Mouse (Mus musculus): ENCODE data around the gene Gm5741. TPM values are rescaled to one million over a fixed set of nuclear protein-coding genes. Genes with fewer than 3 reads are reported as not detected.

The Gm5741 gene
- total and polyA plus RNA-seq, 3 experiments: 1.0 to 1.8 TPM; not detected in 1

GRCm38 (mm10) chr8:85029271-85029670 lies 38.5 kb downstream of the Gm5741 start:
- Histone ChIP-seq H3K4me3 (ENCODE audit: low read depth, low read length) (peak overlapping the region; percentile 95; the same call in 1 of the 2 replicates), H3K36me3 (replicated peaks) (peaks cover 61% of the 10 kb centered on the region), H3K4me1 (ENCODE audit: insufficient read depth, low read depth, low read length) (peaks cover 68% of the 10 kb centered on the region), H3K27me3 (ENCODE audit: insufficient read depth, low read length) (no peaks in the 10 kb centered on the region), H3K9me3 (replicated peaks) (no peaks in the 10 kb centered on the region)
- TF ChIP-seq POLR2AphosphoS5 (IDR thresholded peaks at IDR 0.05; ENCODE audit: insufficient replicate concordance, low read depth, low read length): no peak
- no peak for TF ChIP-seq GATA1 (IDR thresholded peaks at IDR 0.05; ENCODE audit: borderline replicate concordance, low read length)
- no peak for TF ChIP-seq TAL1 (conservative IDR thresholded peaks at IDR 0.05; ENCODE audit: low read depth, low read length)
- TF ChIP-seq GATA2 (IDR thresholded peaks at IDR 0.05; ENCODE audit: borderline replicate concordance, low read depth, low read length): no peak
- TF ChIP-seq CTCF (IDR thresholded peaks at IDR 0.05; ENCODE audit: low read depth, low read length): no peak
- ATAC-seq (ENCODE audit: extremely low read depth, insufficient number of reproducible peaks, low FRiP score, poor library complexity, severe bottlenecking) (no peak), DNase-seq (ENCODE audit: low spot score) (no peak)

- ATAC-seq (ENCODE audit: extremely low read depth, insufficient number of reproducible peaks, low FRiP score, poor library complexity, severe bottlenecking) (no peak), DNase-seq (ENCODE audit: low spot score) (no peak)
- Histone ChIP-seq H3K9me3 (replicated peaks) (no peaks in the 10 kb centered on the region), H3K4me1 (ENCODE audit: insufficient read depth, low read depth, low read length) (peaks cover 69% of the 10 kb centered on the region), H3K27me3 (ENCODE audit: insufficient read depth, low read length) (no peaks in the 10 kb centered on the region), H3K4me3 (ENCODE audit: low read depth, low read length) (peak overlapping the region; percentile 95), H3K36me3 (replicated peaks) (peaks cover 61% of the 10 kb centered on the region)
- TF ChIP-seq CTCF (IDR thresholded peaks at IDR 0.05; ENCODE audit: low read depth, low read length): no peak
- no peak for TF ChIP-seq GATA1 (IDR thresholded peaks at IDR 0.05; ENCODE audit: borderline replicate concordance, low read length)
- TF ChIP-seq TAL1 (conservative IDR thresholded peaks at IDR 0.05; ENCODE audit: low read depth, low read length): no peak
- no peak for TF ChIP-seq GATA2 (IDR thresholded peaks at IDR 0.05; ENCODE audit: borderline replicate concordance, low read depth, low read length)
- no peak for TF ChIP-seq POLR2AphosphoS5 (IDR thresholded peaks at IDR 0.05; ENCODE audit: insufficient replicate concordance, low read depth, low read length)
These were observed 39.9 kb downstream of the Gm5741 start for GRCm38 (mm10) chr8:85027922-85028321.

- peaks cover 68% of the 10 kb centered on the region for H3K4me1 ChIP-seq (ENCODE audit: insufficient read depth, low read depth, low read length)
- H3K36me3 ChIP-seq (replicated peaks): peaks cover 59% of the 10 kb centered on the region
- no peak for TF ChIP-seq GATA1 (IDR thresholded peaks at IDR 0.05; ENCODE audit: borderline replicate concordance, low read length)
- no peak for TF ChIP-seq TAL1 (conservative IDR thresholded peaks at IDR 0.05; ENCODE audit: low read depth, low read length)
- TF ChIP-seq GATA2 (IDR thresholded peaks at IDR 0.05; ENCODE audit: borderline replicate concordance, low read depth, low read length): no peak
- no peak for TF ChIP-seq CTCF (IDR thresholded peaks at IDR 0.05; ENCODE audit: low read depth, low read length)
- no peaks in the 10 kb centered on the region for H3K27me3 ChIP-seq (ENCODE audit: insufficient read depth, low read length)
- no peak for DNase-seq (ENCODE audit: low spot score)
- peak overlapping the region; percentile 95 for H3K4me3 ChIP-seq (ENCODE audit: low read depth, low read length)
- no peak for ATAC-seq (ENCODE audit: extremely low read depth, insufficient number of reproducible peaks, low FRiP score, poor library complexity, severe bottlenecking)
- H3K9me3 ChIP-seq (replicated peaks): no peaks in the 10 kb centered on the region
These were observed 40.3 kb downstream of the Gm5741 start for GRCm38 (mm10) chr8:85027516-85027855.

DNA sequence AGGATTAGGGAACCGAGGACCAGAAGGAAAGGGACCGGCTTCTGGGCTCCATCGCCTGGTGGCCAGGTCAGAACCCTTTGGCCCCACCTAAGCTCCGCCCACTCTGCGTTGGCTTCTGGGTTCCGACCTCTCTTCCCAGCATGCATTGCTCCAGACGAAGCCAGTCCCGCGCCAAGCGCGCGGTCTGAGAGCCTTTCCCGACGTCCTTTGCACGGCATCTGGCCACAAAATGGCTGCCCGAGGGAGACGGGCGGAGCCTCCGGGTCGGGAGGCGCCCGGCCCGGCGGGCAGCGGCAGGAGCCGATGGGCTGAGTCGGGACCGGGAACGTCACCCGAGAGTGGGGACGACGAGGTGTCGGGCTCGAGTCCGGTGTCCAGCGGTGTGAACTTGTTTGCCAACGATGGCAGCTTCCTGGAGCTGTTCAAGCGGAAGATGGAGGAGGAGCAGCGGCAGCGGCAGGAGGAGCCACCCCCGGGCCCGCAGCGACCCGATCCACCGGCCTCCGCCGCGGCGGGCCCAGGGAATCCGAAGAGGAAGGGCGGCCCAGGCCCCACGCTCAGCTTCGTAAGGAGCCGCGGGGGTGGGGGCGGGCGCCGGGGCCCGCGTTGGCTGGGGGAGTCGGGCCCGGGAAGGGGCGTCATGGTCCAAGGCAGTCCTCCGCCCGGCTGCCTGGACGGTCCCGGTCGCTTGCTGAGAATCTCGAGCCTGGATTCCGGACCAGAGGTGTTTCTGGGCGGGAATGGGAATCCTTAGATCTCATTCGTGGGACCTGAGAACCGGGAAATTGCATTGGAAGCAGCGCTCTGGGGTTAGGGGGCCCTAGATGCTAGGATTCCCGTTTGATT lies 40.9 kb downstream of the Gm5741 start, which contains the start of gene Trir:
Gene Trir, plus strand, starts transcription at position 154 of the 846 bp plus-strand sequence.
- H3K9me3 ChIP-seq (replicated peaks): no peaks in the 10 kb centered on the region
- peak within 1 kb of the TSS; percentile 95 for H3K4me3 ChIP-seq (ENCODE audit: low read depth, low read length)
- no peak for TF ChIP-seq POLR2AphosphoS5 (IDR thresholded peaks at IDR 0.05; ENCODE audit: insufficient replicate concordance, low read depth, low read length)
- no peak for TF ChIP-seq GATA2 (IDR thresholded peaks at IDR 0.05; ENCODE audit: borderline replicate concordance, low read depth, low read length)
- TF ChIP-seq TAL1 (conservative IDR thresholded peaks at IDR 0.05; ENCODE audit: low read depth, low read length): no peak
- no peak for TF ChIP-seq CTCF (IDR thresholded peaks at IDR 0.05; ENCODE audit: low read depth, low read length)
- TF ChIP-seq GATA1 (IDR thresholded peaks at IDR 0.05; ENCODE audit: borderline replicate concordance, low read length): no peak
- ATAC-seq (ENCODE audit: extremely low read depth, insufficient number of reproducible peaks, low FRiP score, poor library complexity, severe bottlenecking) (peak; percentile 70), DNase-seq (ENCODE audit: low spot score) (peak; percentile 87)
- H3K4me1 ChIP-seq (ENCODE audit: insufficient read depth, low read depth, low read length): peaks cover 70% of the 10 kb centered on the region
- H3K27me3 ChIP-seq (ENCODE audit: insufficient read depth, low read length): no peaks in the 10 kb centered on the region
- H3K36me3 ChIP-seq (replicated peaks): peaks cover 59% of the 10 kb centered on the region

GRCm38 (mm10) chr8:85025098-85025932 lies 42.5 kb downstream of the Gm5741 start, which contains the start of gene Asna1:
Asna1 (minus strand) TSS chr8:85025281.
- H3K27me3 ChIP-seq (ENCODE audit: insufficient read depth, low read length): no peaks in the 10 kb centered on the region
- peak within 1 kb of the TSS; percentile 88 for H3K4me3 ChIP-seq (ENCODE audit: low read depth, low read length)
- TF ChIP-seq GATA2 (IDR thresholded peaks at IDR 0.05; ENCODE audit: borderline replicate concordance, low read depth, low read length) (no peak), POLR2AphosphoS5 (IDR thresholded peaks at IDR 0.05; ENCODE audit: insufficient replicate concordance, low read depth, low read length) (no peak), TAL1 (conservative IDR thresholded peaks at IDR 0.05; ENCODE audit: low read depth, low read length) (no peak), GATA1 (IDR thresholded peaks at IDR 0.05; ENCODE audit: borderline replicate concordance, low read length) (no peak), CTCF (IDR thresholded peaks at IDR 0.05; ENCODE audit: low read depth, low read length) (no peak)
- peak; percentile 82 for ATAC-seq (ENCODE audit: extremely low read depth, insufficient number of reproducible peaks, low FRiP score, poor library complexity, severe bottlenecking)
- H3K4me1 ChIP-seq (ENCODE audit: insufficient read depth, low read depth, low read length): peaks cover 62% of the 10 kb centered on the region
- peaks cover 60% of the 10 kb centered on the region for H3K36me3 ChIP-seq (replicated peaks)
- DNase-seq (ENCODE audit: low spot score): peak; percentile 90
- no peaks in the 10 kb centered on the region for H3K9me3 ChIP-seq (replicated peaks)

DNA sequence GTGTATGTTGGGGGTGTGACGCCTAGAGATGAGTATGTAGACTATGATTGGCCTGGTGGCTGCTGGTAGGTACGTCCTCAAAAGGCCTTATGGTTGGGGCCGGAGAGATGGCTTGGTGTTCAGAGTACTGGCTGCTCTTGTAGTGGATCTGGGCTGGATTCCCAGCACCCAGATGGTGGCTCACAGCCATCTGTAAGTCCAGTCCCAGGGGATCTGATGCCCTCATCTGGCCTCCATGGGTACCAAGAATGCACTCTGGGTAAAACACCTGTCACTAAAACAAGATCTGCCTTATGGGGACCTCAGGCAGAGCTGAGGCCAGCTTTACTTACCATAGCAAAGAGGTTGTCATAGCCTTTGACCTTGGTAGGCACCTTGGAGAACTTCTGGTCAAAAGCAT lies 43.9 kb downstream of the Gm5741 start:
- TF ChIP-seq GATA1 (IDR thresholded peaks at IDR 0.05; ENCODE audit: borderline replicate concordance, low read length) (no peak), TAL1 (conservative IDR thresholded peaks at IDR 0.05; ENCODE audit: low read depth, low read length) (no peak), CTCF (IDR thresholded peaks at IDR 0.05; ENCODE audit: low read depth, low read length) (no peak), GATA2 (IDR thresholded peaks at IDR 0.05; ENCODE audit: borderline replicate concordance, low read depth, low read length) (no peak), POLR2AphosphoS5 (IDR thresholded peaks at IDR 0.05; ENCODE audit: insufficient replicate concordance, low read depth, low read length) (no peak)
- ATAC-seq (ENCODE audit: extremely low read depth, insufficient number of reproducible peaks, low FRiP score, poor library complexity, severe bottlenecking) (no peak), DNase-seq (ENCODE audit: low spot score) (no peak)
- Histone ChIP-seq H3K27me3 (ENCODE audit: insufficient read depth, low read length) (no peaks in the 10 kb centered on the region), H3K9me3 (replicated peaks) (no peaks in the 10 kb centered on the region), H3K4me1 (ENCODE audit: insufficient read depth, low read depth, low read length) (peaks cover 52% of the 10 kb centered on the region), H3K4me3 (ENCODE audit: low read depth, low read length) (peak overlapping the region; percentile 88), H3K36me3 (replicated peaks) (peaks cover 60% of the 10 kb centered on the region)

Measured in G1E (cell line).